Mouse (Mus musculus) brain, embryonic 18.5 days (tissue): ENCODE results near the gene Gcsam.

Experiments used
- DNase-seq: peaks from one replicate; pipeline ENCODE4 v3.0.0-alpha.2; 2012; ENCODE audit warnings: low read depth, low spot score

The Gcsam gene

DNA sequence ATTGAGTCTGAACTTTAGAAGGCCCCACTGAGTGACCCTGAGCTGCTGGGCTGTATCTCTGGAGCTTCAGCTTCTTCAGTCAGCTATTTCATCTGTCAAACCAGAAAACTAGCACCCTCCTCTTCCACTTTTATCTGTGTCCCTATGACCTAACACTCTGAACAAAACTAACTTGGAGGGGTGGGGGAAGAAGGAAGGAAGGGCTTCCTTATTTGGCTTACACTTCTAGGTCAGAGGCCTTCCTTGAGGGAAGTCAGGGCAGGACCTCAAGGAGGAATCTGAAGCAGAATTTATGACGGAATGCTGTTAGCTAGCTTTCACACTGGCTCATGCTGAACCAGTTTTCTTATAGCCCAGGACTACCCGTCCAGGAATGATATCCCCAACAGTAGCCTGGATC lies 41.3 kb downstream of the Gcsam start:
- no peak for DNase-seq

DNA sequence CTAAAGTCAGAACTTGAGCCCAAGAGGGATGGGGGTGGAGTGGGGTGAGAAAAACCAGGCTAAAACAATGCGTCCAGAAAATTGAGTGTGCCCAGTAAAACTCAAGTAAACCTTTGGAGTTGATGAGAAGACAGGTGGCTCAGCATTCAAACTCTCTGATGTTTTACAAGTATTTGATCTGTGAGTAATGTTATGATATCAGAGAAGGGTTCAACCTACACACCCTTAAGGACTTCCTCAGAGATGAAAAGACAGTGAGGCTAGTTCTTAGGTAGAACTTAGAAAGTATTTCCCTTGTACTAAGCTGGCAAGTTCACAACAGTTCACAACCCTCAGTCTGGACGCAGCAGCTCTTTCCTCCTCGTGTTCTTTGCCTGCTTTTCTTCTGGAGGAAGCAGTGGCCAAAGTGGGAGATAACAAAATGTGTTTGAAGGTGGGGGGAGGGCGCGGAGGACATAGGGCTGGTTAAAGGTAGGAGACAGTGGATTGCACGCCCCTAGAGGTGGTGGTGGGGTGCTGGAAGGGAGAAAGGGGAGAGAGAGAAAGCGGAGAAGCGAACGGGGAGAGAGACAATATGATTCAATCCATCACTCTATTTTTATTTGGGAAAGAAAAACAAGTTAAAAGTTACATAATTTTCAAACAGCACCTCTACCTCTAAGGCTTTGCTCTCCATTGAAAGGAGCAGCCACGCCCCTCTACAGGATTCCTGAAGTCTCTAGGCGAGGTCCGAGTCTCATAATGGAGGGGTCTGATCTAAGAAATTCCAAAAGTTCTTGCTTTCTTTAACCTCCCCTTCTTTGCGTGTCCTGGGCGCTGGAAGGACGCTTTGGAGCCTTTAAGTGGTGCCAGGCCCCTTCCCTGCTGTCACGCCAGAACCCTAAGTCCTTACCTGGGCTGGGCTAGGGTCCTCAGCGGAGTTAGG lies 43.1 kb downstream of the Gcsam start:
- DNase-seq = no peak

DNA sequence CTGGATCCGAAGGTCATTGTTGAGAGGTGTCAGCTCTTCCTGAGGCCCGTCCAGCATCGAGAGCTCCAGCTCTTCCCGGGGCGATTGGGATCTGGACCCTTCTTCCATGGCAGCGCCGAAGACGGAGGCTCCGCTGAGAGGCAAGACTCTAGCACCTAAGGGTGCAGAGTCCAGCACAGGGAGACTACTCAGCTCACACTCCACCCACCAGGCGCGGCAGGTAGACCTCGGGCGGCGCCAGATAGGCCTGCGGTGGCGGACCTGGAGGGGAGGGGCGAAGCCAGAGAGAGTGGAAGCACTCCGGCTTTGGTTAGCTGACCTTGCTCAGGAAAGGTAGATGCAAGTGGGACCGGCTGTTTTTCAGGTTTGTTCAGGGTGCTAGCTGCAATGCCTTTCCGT lies 43.8 kb downstream of the Gcsam start, which contains the start of gene BC016579:
TSS of gene BC016579 (minus strand) at position 135 of the 399 bp plus-strand sequence.
- DNase-seq = no peak

DNA sequence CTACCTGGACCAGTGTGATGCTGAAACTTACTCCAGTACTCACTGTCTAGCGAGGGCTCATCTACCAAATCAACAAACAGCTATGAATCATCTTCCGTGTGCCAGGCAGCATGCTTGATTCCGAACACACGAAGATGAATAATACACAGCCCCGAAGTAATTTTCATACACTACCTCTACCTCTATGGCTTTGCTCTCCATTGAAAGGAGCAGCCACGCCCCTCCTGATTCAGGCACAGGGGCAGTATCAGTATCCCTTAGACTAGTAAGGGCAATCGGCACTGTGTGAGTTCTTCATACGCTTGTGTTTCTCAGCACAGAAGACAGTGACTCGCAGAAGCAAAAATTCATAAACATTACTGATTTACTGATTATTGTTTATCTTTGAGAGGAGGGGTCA lies 44.3 kb downstream of the Gcsam start:
- no peak for DNase-seq

DNA sequence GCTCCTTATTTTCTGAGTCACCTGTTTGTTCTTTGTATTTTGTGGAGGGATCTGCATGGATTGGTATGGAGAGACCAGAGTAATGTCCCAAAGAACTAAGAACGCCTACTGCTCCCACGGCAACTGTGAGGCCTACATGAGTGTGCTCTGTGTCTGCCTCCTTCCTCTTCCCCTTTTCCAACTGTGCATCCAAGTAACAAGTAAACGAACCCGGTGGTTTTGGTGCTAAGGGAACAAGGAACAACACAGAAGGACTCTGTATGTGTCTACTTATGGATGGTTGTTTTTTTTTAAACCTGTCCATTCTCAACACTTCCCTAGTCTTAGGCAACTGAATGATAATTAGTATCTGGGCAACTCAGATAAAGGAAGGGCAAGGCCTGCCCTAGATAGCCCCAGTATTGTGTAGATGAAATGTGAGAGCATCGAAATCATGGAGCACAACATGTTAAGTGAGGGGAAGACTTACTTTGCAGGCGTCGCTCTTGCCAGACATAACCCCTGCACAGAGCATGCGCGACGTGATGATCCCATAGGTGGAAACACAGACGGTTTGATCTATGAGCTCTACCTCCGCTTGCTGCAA lies 47.5 kb downstream of the Gcsam start:
- DNase-seq = no peak

DNA sequence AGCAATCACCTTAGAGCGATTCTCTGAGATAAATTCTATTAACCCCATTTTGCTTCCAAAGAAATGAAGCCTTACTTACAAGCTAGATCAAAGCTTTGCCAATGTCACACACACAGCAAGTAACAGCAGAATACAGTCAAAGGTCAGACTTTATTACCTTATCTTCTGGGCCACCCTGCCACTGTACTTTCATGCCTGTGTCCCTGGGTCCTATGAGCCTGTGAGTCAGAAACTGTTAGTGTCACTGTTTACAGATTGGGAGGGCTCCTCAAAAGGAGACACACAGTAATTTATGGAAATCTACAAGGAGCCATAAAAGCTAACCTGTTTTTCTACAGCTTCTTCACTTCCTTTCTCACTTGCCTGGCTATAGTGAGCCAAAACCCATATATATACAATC lies 48.1 kb downstream of the Gcsam start:
- no peak for DNase-seq

DNA sequence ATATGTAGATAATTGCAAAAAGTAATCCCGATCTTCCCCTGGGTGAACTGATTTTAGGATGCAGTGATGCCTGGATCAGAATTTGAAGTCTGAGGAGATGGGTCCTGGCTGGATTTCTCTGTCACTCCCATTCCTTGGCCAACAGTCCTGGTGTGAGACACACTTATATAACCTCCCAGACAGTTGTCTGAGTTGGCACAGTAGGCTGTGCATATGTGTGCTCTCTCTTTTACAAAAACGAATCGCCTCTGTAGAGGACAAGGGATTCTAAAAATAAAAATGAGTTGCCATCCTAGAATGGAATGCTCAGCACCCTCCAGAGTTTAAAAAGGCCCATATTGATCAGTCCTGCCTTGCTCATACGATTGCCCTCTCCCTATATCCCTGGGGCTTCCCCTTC lies 49.4 kb downstream of the Gcsam start:
- no peak for DNase-seq

DNA sequence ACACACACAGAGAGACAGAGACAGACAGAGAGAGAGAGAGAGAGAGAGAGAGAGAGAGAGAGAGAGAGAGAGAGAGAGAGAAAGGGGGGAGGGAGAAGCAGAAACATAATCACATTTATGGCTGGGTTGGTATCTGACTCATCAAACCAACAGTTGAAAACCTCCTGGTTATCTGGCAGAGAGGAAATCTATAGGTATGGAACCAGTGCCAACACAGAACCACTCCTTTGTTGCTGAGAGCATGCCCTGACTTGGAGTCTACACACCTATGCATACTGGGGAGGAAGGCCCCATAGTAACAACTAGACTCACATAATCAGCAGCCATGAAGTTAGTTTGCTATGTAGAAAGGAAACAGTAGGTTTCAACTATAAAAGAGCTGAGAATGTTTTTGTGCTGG lies 52.2 kb downstream of the Gcsam start:
- DNase-seq = no peak

DNA sequence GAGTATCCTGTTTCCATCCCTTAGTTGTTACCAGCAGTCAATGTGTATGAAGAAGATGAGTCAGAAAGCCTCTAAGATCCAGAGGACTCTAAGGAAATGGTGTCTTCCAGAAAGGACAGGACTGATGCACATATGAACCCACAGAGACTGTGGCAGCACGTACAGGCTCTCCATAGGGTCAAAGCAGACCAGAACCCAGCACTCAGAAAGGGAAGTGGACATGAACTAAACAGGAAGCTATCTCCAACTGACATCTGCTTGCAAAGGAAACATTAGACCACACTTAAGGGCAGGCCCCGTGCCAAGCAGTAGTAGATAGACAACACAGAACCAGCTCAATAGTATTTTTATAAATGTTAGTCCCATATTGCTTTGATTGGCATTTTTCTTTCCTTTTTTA lies 56.0 kb downstream of the Gcsam start:
- no peak for DNase-seq

DNA sequence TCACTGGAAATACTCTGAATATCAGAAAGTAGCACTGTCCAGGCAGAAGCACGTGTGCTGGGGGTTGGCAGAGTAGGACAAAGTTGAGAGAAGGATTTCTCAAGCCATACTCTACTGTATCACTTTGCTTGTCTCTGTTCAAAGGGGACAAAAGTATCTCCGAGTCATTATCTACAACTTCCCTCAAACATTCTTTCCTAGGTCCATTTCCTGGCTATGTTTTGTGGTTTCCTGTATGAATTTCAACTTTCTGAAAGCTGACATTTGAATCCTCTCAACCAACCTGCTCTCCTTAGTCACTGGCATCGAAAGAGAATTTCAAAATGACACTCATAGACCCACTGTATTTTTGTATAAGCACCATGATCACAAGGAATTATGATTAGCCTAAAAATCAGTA lies 58.0 kb downstream of the Gcsam start:
- no peak for DNase-seq

DNA sequence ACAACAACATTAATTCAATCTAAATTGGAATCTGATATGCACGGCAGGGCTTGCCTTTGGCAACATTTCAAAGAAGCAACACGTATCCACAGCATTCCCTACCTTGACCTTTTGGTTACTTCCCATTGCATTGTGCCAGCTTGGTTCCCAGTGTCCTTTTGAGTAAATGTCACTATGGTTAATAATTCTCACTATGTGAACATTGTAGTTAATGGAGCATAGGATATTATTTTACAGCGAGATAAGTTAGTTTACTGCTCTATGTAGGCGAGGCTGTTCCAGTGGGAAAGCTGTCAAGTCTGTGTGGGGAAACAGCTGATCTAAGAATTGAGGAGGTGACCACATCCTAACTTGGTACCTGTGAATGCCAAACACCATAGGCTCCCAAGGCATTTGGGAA lies 59.8 kb downstream of the Gcsam start:
- DNase-seq = no peak
